Mouse (Mus musculus) myocyte (in vitro differentiated cells): ENCODE measurements around the gene Atp13a5. TPM values are rescaled to one million over a fixed set of nuclear protein-coding genes. Genes with fewer than 3 reads are reported as not detected.

Experiments used
- H3K27me3 ChIP-seq: one replicate; pipeline ENCODE4 v1.6.1; 2011; ENCODE audit not compliant: control insufficient read depth, insufficient read depth, insufficient read length
- H3K36me3 ChIP-seq: one replicate; pipeline ENCODE4 v1.6.1; 2011; ENCODE audit not compliant: control insufficient read depth, insufficient read depth
- H3K4me2 ChIP-seq: one replicate; pipeline ENCODE4 v1.6.1; 2011; ENCODE audit warnings: low read depth, control low read depth
- H3K4me3 ChIP-seq: one replicate; pipeline ENCODE4 v1.5.1; 2011; ENCODE audit warnings: mild to moderate bottlenecking, control low read depth, moderate library complexity
- H3K79me2 ChIP-seq: one replicate; pipeline ENCODE4 v1.6.1; 2011; ENCODE audit not compliant: control insufficient read depth, insufficient read depth
- H3ac ChIP-seq: one replicate; pipeline ENCODE4 v1.6.1; 2011; ENCODE audit not compliant: control insufficient read depth, insufficient read length
- CEBPB ChIP-seq: IDR thresholded peaks from 2 replicates; pipeline ENCODE4 v1.6.1; 2011; ENCODE audit warnings: mild to moderate bottlenecking, moderate library complexity; ENCODE audit not compliant: poor library complexity, insufficient read depth, severe bottlenecking
- E2F4 ChIP-seq: IDR thresholded peaks from one replicate; pipeline ENCODE4 v1.6.1; 2011; ENCODE audit warnings: mild to moderate bottlenecking, control low read depth, moderate library complexity; ENCODE audit not compliant: insufficient read depth
- MAX ChIP-seq: IDR thresholded peaks from one replicate; pipeline ENCODE4 v1.6.1; 2011; ENCODE audit warnings: low read depth, mild to moderate bottlenecking, control low read depth
- MYOD1 ChIP-seq, 3 experiments: IDR thresholded peaks; one replicate each; pipeline ENCODE4 v1.6.1; 2011; ENCODE audit warnings: control low read depth in 2 of 3, low read depth in 2 of 3, mild to moderate bottlenecking in 2 of 3, moderate library complexity in 1 of 3; ENCODE audit not compliant: insufficient read length in 2 of 3, control insufficient read depth in 1 of 3
- MYOG ChIP-seq, 3 experiments: IDR thresholded peaks; one replicate each; pipeline ENCODE4 v1.6.1; 2011; ENCODE audit warnings: control low read depth in 2 of 3, low read depth in 2 of 3, mild to moderate bottlenecking in 2 of 3; ENCODE audit not compliant: insufficient read length in 2 of 3, control insufficient read depth in 1 of 3, insufficient read depth in 1 of 3
- POLR2A ChIP-seq: IDR thresholded peaks from one replicate; pipeline ENCODE4 v1.6.1; 2011; ENCODE audit warnings: low read depth, mild to moderate bottlenecking, control low read depth, moderate library complexity; ENCODE audit not compliant: insufficient read length
- POLR2AphosphoS2 ChIP-seq: IDR thresholded peaks from one replicate; pipeline ENCODE4 v1.6.1; 2011; ENCODE audit warnings: low read depth, control low read depth; ENCODE audit not compliant: insufficient read length
- REST ChIP-seq: IDR thresholded peaks from one replicate; pipeline ENCODE4 v1.6.1; 2011; ENCODE audit warnings: mild to moderate bottlenecking, control low read depth, moderate library complexity; ENCODE audit not compliant: insufficient read depth, insufficient read length
- SRF ChIP-seq: IDR thresholded peaks from one replicate; pipeline ENCODE4 v1.6.1; 2011; ENCODE audit warnings: low read depth; ENCODE audit not compliant: control insufficient read depth, insufficient read length
- TCF12 ChIP-seq: IDR thresholded peaks from one replicate; pipeline ENCODE4 v1.6.1; 2011; ENCODE audit warnings: mild to moderate bottlenecking, control low read depth; ENCODE audit not compliant: poor library complexity, insufficient read depth, severe bottlenecking
- TCF3 ChIP-seq: IDR thresholded peaks from one replicate; pipeline ENCODE4 v1.6.1; 2011; ENCODE audit warnings: low read depth, control low read depth; ENCODE audit not compliant: insufficient read length
- USF1 ChIP-seq: IDR thresholded peaks from one replicate; pipeline ENCODE4 v1.6.1; 2011; ENCODE audit warnings: low read depth, mild to moderate bottlenecking, control low read depth, moderate library complexity
- polyA plus RNA-seq: library from polyadenylated mRNA; unstranded; fragments of >200 nt; fragmentation: generic; extraction: Trizol; gene quantifications from one replicate; pipeline ENCODE4 v1.2.1, GENCODE M21; 2012; ENCODE audit warnings: missing spikeins

Atp13a5 gene
- polyA plus RNA-seq, 1 experiment, result 0.18 TPM

- Histone ChIP-seq H3K79me2 (no peaks in the 10 kb centered on the region), H3K4me3 (no peak overlapping the region), H3K36me3 (no peaks in the 10 kb centered on the region), H3K4me2 (no peak overlapping the region), H3K27me3 (no peaks in the 10 kb centered on the region), H3ac (no peak overlapping the region)
- no peak for TF ChIP-seq USF1
- no peak for TF ChIP-seq MAX
- TF ChIP-seq POLR2A, result no peak
- no peak for TF ChIP-seq MYOG (IDR thresholded peaks at IDR 0.05; ENCODE audit: control insufficient read depth in 1 of 3, insufficient read depth in 1 of 3, insufficient read length in 2 of 3, low read depth in 2 of 3)
- TF ChIP-seq REST, result no peak
- TF ChIP-seq CEBPB, result no peak
Observed at GRCm38 (mm10) chr16:29325233-29325919, 53.2 kb downstream of the Atp13a5 start.

- no peak for TF ChIP-seq TCF12
- no peak for TF ChIP-seq REST
- TF ChIP-seq TCF3, result no peak
- no peak for TF ChIP-seq USF1
- TF ChIP-seq MAX, result no peak
- no peak for TF ChIP-seq POLR2A
- no peak for TF ChIP-seq MYOD1 (IDR thresholded peaks at IDR 0.05; ENCODE audit: control insufficient read depth in 1 of 3, insufficient read length in 2 of 3, low read depth in 2 of 3)
- no peak for TF ChIP-seq POLR2AphosphoS2
- TF ChIP-seq MYOG (IDR thresholded peaks at IDR 0.05; ENCODE audit: control insufficient read depth in 1 of 3, insufficient read depth in 1 of 3, insufficient read length in 2 of 3, low read depth in 2 of 3), result no peak
- no peak for TF ChIP-seq E2F4
- TF ChIP-seq SRF, result no peak
- TF ChIP-seq CEBPB, result no peak
Observed at GRCm38 (mm10) chr16:29320717-29321116, 57.8 kb downstream of the Atp13a5 start.

GRCm38 (mm10) chr16:29315391-29315790, 63.1 kb downstream of the Atp13a5 start:
- no peak overlapping the region for H3K4me2 ChIP-seq
- H3ac ChIP-seq, result no peak overlapping the region
- H3K27me3 ChIP-seq, result no peaks in the 10 kb centered on the region
- no peak overlapping the region for H3K4me3 ChIP-seq
- no peaks in the 10 kb centered on the region for H3K79me2 ChIP-seq
- H3K36me3 ChIP-seq, result no peaks in the 10 kb centered on the region
- TF ChIP-seq MYOG (IDR thresholded peaks at IDR 0.05; ENCODE audit: control insufficient read depth in 1 of 3, insufficient read depth in 1 of 3, insufficient read length in 2 of 3, low read depth in 2 of 3), result no peak
- TF ChIP-seq REST, result no peak
- TF ChIP-seq TCF12, result no peak
- no peak for TF ChIP-seq SRF
- no peak for TF ChIP-seq CEBPB
- no peak for TF ChIP-seq MYOD1 (IDR thresholded peaks at IDR 0.05; ENCODE audit: control insufficient read depth in 1 of 3, insufficient read length in 2 of 3, low read depth in 2 of 3)

More at GRCm38 (mm10) chr16:29320717-29321116, 57.8 kb downstream of the Atp13a5 start:
- Histone ChIP-seq H3K36me3 (no peaks in the 10 kb centered on the region), H3K4me2 (no peak overlapping the region), H3K79me2 (no peaks in the 10 kb centered on the region), H3K4me3 (no peak overlapping the region), H3K27me3 (no peaks in the 10 kb centered on the region), H3ac (no peak overlapping the region)

- H3K27me3 ChIP-seq, result no peaks in the 10 kb centered on the region
- no peak overlapping the region for H3K4me3 ChIP-seq
- H3K79me2 ChIP-seq, result no peaks in the 10 kb centered on the region
- H3K4me2 ChIP-seq, result no peak overlapping the region
- no peak for TF ChIP-seq TCF12
- no peak for TF ChIP-seq POLR2A
- TF ChIP-seq SRF, result no peak
- no peak for TF ChIP-seq MYOG (IDR thresholded peaks at IDR 0.05; ENCODE audit: control insufficient read depth in 1 of 3, insufficient read depth in 1 of 3, insufficient read length in 2 of 3, low read depth in 2 of 3)
- no peak for TF ChIP-seq E2F4
- no peak for TF ChIP-seq MYOD1 (IDR thresholded peaks at IDR 0.05; ENCODE audit: control insufficient read depth in 1 of 3, insufficient read length in 2 of 3, low read depth in 2 of 3)
- TF ChIP-seq REST, result no peak
- TF ChIP-seq MAX, result no peak
- TF ChIP-seq POLR2AphosphoS2, result no peak
- no peak for TF ChIP-seq CEBPB
- TF ChIP-seq TCF3, result no peak
- no peak for TF ChIP-seq USF1
- H3K36me3 ChIP-seq, result no peaks in the 10 kb centered on the region
- H3ac ChIP-seq, result no peak overlapping the region
Observed at GRCm38 (mm10) chr16:29314991-29315390, 63.5 kb downstream of the Atp13a5 start.

GRCm38 (mm10) chr16:29297555-29298021, 80.9 kb downstream of the Atp13a5 start:
- Histone ChIP-seq H3K36me3 (no peaks in the 10 kb centered on the region), H3K27me3 (no peaks in the 10 kb centered on the region), H3ac (no peak overlapping the region), H3K4me2 (no peak overlapping the region), H3K4me3 (no peak overlapping the region), H3K79me2 (no peaks in the 10 kb centered on the region)
- TF ChIP-seq TCF12, result no peak
- TF ChIP-seq E2F4, result no peak
- no peak for TF ChIP-seq POLR2AphosphoS2
- no peak for TF ChIP-seq SRF
- no peak for TF ChIP-seq POLR2A
- no peak for TF ChIP-seq TCF3
- no peak for TF ChIP-seq MYOD1 (IDR thresholded peaks at IDR 0.05; ENCODE audit: control insufficient read depth in 1 of 3, insufficient read length in 2 of 3, low read depth in 2 of 3)
- TF ChIP-seq CEBPB, result no peak
- no peak for TF ChIP-seq REST
- no peak for TF ChIP-seq MAX
- TF ChIP-seq MYOG (IDR thresholded peaks at IDR 0.05; ENCODE audit: control insufficient read depth in 1 of 3, insufficient read depth in 1 of 3, insufficient read length in 2 of 3, low read depth in 2 of 3), result no peak
